Mouse (Mus musculus): ENCODE data around the gene Phldb1.
"Not testable (repeated sequence)": the region's sequence is repeated elsewhere in the genome, so short reads cannot be mapped to it uniquely, and the experiment has no call there.

The Phldb1 gene

DNA sequence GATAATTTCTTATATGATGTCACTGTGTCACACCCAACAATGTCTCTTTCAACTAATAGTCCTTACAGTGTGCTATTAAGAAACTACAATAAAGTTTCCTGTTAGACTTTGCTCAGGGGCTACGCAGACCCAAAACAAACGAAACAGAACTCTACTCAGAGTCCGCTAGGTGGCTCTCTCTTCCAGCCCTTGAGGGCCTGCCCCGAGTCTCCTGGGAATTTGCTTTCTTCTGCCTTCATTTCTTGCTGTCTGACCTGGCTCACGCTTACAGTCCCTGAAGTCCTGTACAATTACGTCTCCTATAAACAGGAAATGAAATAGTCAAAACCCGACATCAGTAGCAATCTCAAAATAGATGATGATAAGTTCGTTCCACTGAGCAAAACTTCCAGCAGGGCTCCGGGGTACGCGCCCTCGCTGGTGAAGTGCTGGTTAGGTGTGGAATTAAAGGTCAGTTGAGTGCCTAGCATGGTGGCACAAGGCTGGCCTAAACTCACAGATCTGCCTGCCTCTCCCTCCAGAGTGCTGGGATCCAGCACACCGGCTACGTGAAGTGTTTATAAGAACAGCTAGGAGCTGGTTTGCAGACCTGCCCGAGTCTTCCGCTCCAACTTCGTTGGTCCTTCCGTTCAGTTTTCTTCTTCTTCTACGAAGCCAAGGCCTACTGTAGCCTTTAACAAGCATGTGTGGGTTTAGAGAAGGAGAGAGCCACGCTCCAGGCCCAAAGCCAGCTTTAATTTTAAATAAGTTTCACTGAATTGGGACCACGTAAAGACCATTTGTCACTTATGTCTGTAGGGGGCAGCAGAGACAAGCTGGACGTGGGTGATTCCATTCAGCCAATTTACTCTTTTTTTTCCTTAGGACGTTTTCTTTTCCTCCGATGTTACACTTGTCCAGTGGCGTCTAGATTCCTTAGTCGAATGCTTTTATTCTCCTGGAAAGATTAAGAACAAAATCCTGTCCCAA lies 79.6 kb downstream of the Phldb1 start:
- DNase-seq (ENCODE audit: low spot score in 2 of 2) = peak in 1 of 2 experiments; percentile 44

DNA sequence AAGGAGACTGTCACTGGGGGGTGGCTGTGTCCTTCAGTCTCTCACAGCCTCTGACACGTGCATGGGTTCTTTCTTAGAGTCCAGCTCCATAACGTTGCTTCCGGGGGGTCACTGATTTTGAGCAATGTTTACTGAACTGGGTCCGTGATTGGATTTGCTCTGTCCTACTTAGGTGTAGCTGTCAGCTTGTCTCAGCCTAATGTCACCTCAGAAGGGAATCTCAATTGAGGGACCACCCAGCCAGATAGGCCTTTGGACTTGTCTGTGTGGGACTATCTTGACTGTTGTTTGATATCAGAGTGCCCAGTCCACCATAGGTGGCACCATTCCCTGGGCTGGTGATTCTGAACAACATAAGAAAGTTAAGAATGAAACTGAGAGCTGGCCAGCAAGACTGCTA lies 81.1 kb downstream of the Phldb1 start:
- DNase-seq (ENCODE audit: low spot score in 2 of 2) = no peak

DNA sequence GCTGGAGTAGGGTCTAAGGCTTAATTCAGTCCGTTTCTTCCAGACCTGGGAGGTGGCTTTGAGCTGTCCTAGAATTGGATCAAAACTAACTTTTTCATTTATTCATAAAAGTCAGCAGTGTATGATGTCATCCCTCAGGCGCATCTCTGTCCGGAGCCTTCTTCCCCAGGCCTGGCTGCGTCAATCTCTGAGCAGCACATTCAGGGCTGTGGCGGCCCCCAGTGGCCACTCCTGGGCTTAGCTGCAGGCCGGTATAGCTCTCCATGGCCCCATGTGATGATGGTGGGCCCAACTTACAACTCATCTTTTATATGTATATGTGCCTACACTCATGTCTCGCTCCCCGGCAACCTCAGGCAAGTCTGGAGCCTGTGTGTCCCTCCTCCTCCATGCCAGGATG lies 83.0 kb downstream of the Phldb1 start:
- peak in 1 of 2 experiments; percentile 64 for DNase-seq (ENCODE audit: low spot score in 2 of 2)

DNA sequence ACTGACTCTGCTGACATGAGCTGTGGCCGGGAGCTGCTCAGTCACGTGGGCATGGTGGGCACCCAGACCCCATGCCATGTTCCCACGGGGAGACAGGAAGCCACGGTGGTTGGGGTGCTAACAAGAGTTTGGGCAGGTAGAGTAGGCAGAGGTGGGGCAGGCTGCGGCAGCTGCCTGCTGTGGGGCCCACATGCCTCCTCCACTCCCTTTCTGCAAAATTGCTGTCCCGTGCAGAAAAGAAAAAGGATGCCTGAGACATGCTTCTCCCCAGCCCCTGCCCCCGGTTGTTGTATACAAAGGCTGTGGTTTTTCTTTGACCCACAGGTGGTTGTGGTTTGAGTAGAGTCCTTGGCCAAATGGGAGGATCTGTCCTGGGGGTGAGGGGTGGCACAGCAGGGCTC lies 86.1 kb downstream of the Phldb1 start:
- DNase-seq (ENCODE audit: low spot score in 2 of 2) = no peak

DNA sequence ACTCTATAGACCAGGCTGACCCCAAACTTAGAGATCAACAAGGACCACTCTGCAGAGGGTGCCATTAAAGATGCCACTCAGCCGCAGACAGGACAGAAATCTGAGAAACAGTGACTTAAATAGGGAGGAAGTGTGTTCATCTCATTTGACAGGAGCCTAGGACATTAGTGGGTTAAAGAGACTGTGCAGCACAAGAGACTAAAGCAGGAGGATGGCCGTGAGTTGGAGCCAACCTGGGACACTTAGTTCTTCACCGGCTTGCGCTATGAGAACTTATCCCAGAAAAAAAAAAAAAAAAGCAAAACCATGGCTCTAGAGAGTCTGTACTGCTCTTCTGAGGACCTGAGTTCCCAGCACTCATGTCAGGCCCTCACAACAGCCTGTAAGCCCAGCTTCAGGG lies 87.3 kb downstream of the Phldb1 start:
- DNase-seq (ENCODE audit: low spot score in 2 of 2) = no peak

- no peak for DNase-seq (ENCODE audit: low spot score in 2 of 2)
These were observed 88.0 kb downstream of the Phldb1 start for GRCm38 (mm10) chr9:44647026-44647425.

GRCm38 (mm10) chr9:44646366-44646765 lies 88.6 kb downstream of the Phldb1 start:
- DNase-seq (ENCODE audit: low spot score in 2 of 2) = no peak

GRCm38 (mm10) chr9:44645924-44646323 lies 89.1 kb downstream of the Phldb1 start:
- no peak for DNase-seq (ENCODE audit: low spot score in 2 of 2)

- no peak for DNase-seq (ENCODE audit: low spot score in 2 of 2)
These were observed 89.5 kb downstream of the Phldb1 start for GRCm38 (mm10) chr9:44645481-44645880.

DNA sequence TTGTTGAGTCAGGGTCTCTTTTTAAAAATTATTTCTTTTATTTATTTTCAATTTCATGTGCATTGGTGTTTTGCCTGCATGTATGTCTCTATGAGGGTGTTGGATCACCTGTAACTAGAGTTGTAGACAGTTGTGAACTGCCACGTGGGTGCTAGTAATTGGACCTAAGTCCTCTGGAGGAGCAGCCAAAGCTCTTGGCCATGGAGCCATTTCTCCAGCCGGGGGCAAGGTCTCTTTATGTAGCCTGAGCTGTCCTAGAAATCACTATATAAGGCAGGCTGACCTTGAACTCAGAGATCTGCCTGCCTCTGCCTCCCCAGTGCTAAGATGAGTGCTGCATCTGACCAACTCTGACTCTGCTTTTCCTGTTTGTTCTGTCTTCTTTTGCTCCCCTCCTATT lies 90.8 kb downstream of the Phldb1 start:
- DNase-seq (ENCODE audit: low spot score in 2 of 2) = no peak

DNA sequence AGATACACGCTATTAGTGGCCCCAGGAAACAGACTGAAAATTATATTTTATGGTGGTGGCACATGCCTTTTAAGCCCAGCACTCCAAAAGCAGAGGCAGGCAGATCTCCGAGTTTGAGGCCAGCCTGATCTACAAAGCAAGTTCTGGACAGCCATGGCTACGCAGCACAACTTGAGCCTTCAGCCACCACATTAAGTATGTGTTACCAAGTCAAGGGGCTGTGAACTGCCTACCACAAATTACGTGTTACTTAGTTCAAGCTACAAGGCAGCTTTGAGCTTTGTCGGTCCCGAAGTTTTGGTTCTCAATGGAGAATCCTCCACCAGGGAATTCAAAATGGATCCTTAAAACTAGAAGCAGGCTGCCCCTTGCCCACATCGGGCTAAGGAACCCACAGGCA lies 91.9 kb downstream of the Phldb1 start:
- no peak for DNase-seq (ENCODE audit: low spot score in 2 of 2)

- DNase-seq (ENCODE audit: low spot score in 2 of 2) = no peak
These were observed 93.4 kb downstream of the Phldb1 start for GRCm38 (mm10) chr9:44641616-44642015.

- DNase-seq (ENCODE audit: low spot score in 2 of 2) = no peak
These were observed 94.2 kb downstream of the Phldb1 start for GRCm38 (mm10) chr9:44640646-44641357.

- DNase-seq (ENCODE audit: low spot score in 2 of 2) = not testable (repeated sequence)
These were observed 95.0 kb downstream of the Phldb1 start for GRCm38 (mm10) chr9:44640028-44640427.

DNA sequence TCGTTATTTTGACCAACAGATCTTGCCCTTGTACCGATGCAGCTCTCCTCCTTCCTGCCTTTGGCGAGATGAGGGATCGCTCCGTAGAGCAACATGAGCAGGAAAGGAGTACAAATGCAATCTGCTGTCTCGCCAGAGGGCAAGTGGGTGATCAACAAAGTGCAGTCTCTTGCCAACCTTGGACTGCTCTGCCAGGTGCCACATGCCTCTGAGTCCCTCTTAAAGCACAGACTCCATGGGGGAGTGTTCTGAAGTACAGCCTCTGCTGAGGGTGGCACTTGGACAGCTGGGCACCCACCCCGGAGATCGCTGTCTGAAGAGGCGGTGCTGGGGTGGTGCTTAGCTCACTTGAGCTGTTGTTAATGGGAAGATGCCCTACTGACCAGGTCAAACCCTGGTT lies 96.3 kb downstream of the Phldb1 start:
- DNase-seq (ENCODE audit: low spot score in 2 of 2) = not testable (repeated sequence)

DNA sequence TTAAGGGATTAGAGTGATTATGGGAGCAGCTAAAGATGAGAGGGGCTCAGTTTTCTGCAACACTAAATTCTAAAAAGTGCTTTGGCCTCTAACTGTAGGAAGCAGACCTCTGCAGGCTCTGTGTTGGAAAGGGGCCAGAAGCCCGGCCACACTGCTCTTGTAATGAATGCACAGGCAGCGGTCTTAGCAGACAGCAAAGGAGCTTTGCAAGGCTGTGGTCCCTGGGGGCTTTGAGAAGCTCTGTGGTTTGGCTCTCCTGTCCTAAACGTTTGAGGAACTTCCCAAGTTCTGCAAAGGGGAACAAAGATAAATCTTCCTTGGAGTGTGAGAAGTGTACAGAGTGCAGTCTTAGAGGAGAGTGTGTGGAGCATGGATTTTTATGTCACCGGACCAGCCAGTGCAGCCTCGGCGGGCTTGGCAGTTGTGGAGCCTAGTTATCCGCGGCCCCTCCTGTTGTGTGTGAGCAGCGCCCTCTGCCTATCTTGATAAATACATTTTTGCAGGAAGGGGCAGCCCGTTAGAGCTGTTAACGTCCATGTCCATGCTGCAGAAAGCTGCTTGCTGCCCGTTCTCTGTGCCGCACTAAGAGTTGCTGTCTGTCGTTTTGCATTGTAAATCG lies 97.3 kb downstream of the Phldb1 start:
- no peak for DNase-seq (ENCODE audit: low spot score in 2 of 2)

Measured in frontal cortex, postnatal 10 days (tissue).